Mouse (Mus musculus) left cerebral cortex, adult 11 months (tissue): Measurements from ENCODE around the gene Gstp3.
"Not testable (repeated sequence)": the region's sequence is repeated elsewhere in the genome, so short reads cannot be mapped to it uniquely, and the experiment has no call there.

Experiments used
- DNase-seq: peaks from one replicate; pipeline ENCODE4 v3.0.0; 2022; ENCODE audit warnings: low spot score

The Gstp3 gene

GRCm38 (mm10) chr19:4060899-4061465 is 1.6 kb upstream of the Gstp3 start:
- no peak for DNase-seq

DNA sequence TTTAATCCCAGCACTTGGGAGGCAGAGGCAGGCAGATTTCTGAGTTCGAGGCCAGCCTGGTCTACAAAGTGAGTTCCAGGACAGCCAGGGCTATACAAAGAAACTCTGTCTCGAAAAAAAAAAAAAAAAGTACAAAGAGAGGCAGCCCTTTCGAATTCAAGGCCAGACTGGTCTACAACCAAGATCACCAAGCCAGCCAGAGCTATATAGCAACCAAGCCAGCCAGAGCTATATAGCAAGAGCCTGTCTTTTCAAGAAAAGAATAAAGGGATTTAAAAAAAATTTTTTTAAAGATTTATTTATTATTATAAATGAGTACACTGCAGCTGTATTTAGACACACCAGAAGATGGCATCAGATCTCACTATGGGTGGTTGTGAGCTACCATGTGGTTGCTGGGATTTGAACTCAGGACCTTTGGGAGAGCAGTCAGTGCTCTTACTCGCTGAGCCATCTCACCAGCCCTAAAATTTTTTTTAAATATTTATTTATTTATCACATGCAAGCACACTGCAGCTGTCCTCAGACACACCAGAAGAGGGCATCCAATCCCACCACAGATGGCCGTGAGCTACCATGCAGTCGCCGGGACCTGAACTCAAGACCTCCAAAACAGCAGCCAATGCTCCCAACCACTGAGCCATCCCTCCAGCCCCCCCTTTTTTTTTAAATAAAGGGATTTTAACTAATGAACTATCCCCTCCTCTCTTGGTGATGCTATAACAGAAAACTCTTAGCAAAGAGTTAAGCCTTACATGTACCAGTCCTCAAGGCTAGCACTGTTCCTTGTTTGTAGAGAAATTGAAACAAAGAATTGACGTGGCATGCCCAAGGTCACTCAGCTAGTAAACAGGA is 902 bp upstream of the Gstp3 start:
- not testable (repeated sequence) for DNase-seq

DNA sequence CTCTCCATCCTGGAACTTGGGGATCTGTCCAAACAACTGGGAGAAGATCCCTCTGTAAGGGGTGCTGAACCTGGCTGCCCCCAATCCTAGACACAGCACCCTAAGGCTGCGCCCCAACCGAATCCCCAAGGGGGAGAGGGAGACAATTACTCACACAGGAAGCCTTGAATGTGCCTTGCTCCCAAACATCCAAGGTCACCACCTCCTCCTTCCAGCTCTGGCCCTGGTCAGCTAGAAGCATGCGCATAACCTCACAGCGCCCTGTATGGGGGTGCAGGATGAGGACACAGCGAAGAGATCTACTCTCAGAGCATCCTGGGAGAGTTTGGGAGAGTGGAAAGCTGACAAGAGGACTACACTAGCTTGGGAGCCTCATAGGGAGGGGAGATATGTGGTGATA is 788 bp downstream of the Gstp3 start:
- DNase-seq = no peak

- DNase-seq = no peak
These were observed 1.4 kb downstream of the Gstp3 start for GRCm38 (mm10) chr19:4057962-4058361.

DNA sequence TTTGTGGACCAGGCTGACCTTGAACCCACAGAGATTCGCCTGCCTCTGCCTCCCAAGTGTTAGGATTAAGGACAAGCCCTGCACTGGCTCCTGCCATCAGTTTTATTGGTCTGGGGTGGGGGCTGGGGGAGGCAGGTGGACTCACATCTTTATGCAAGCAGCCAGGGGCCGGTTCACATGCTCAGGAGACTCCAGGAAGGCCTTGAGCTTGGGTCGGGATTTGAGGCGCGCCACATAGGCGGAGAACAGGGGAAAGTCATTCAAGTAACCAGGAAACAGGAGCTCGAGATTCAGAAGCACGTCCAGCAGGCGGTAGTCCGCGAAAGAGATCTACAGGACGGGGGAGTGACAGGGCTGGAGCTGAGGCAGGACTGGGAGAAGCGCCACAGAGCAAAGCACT is 2.0 kb downstream of the Gstp3 start:
- DNase-seq = no peak

GRCm38 (mm10) chr19:4056727-4057126 is 2.6 kb downstream of the Gstp3 start:
- no peak for DNase-seq

- DNase-seq = no peak
These were observed 3.2 kb downstream of the Gstp3 start for GRCm38 (mm10) chr19:4055947-4056693.

DNA sequence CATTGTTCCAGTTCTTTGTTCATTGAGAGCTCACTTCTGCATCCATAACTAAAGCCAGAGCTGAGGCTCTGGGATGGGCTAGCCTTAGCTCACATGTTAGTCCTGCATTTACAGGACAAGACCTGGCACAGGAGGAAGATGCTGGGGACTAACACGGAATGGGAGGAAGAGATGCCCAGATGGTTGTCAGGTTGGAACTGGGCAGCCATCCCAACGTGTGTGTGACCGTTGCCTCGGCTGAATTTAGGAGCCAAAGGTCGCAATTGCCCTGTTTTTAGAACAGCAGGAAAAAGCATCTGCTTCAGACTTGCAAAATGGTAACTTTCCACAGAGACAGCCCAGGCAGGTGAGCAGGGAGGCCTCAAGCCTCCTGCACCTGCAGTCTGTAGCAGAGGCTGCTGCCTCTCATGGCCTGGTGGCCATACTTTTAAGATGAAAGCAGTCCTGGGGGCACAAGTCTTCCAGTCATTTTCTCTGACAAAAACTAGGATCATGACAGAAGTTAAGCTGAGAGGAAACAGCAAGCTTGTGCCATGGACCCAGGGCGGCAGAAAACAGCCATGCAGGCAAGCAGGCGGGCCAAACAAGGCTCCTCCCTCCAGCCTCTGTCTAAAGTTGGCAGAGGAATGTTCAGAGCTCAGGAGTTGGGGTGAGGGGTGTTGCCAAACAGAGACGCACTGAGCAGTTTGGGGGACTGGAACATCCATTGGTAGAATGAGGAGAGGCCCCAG is 4.0 kb downstream of the Gstp3 start:
- no peak for DNase-seq

DNA sequence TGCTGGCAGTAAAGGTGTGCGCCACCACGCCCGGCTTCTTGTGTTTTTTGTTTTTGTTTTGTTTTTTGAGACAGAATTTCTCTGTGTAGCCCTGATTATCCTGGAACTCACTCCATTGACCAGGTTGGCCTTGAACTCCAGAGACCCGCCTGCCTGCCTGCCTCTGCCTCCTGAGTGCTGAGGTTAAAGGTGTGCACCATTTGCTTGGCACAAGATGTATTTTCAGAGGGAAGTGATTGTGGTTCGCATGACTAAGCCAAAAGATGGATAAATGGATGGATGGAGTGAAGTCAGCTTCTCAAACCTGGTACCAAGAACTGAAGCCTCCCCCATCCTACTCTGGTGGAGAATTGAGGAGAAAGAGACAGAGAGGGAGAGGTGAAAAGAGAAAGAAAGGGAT is 4.8 kb downstream of the Gstp3 start:
- DNase-seq = no peak

- DNase-seq = no peak
These were observed 6.8 kb downstream of the Gstp3 start for GRCm38 (mm10) chr19:4052516-4053030.

- no peak for DNase-seq
These were observed 7.4 kb downstream of the Gstp3 start for GRCm38 (mm10) chr19:4051741-4052515.

DNA sequence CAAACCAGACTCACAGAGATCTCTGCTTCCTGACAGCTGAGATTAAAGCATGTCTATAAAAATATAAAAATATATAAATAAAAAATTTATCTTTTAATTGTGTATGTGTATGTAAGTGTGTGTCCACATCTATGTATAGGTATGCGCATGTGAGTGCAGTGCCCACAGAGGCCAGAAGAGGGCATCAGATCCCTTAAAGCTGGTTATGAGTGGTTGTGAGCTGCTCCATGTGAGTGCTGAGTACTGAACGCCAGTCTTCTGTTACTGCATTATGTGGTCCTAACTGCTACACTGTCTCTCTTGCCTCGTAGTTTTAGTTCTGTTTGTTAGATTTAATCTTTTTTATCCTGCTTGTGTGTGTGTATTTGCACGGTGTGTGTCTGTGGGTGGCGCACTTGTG is 8.4 kb downstream of the Gstp3 start:
- no peak for DNase-seq

GRCm38 (mm10) chr19:4049069-4049468 is 10.3 kb downstream of the Gstp3 start:
- DNase-seq = not testable (repeated sequence)

- no peak for DNase-seq
These were observed 11.5 kb downstream of the Gstp3 start for GRCm38 (mm10) chr19:4047859-4048258.

GRCm38 (mm10) chr19:4046866-4047254 is 12.5 kb downstream of the Gstp3 start:
- no peak for DNase-seq

- DNase-seq = peak; percentile 79
These were observed 13.2 kb downstream of the Gstp3 start, which contains the start of gene Gstp2 for GRCm38 (mm10) chr19:4045966-4046865. Gene Gstp2, minus strand, starts transcription at chr19:4046023.

DNA sequence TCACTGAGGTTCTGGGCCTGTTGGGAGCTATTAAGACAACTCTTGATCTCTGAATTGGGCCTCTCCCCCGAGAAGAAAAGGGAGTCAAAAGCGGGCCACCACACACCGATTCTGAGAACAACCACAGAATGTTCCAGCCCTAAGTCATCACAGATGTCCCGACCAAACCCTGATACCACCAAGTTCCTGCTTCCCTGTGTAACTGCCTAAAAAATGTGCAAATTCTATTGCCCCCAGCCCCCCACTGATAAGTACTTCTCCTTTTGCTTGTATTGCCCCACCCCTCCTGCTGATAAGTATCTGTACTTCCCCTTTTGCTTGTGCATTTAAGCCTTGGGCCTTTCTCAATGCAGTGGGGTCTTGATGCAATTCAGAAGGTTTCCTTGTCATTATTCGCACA is 15.3 kb downstream of the Gstp3 start:
- not testable (repeated sequence) for DNase-seq

- no peak for DNase-seq
These were observed 17.2 kb downstream of the Gstp3 start for GRCm38 (mm10) chr19:4042124-4042523.

DNA sequence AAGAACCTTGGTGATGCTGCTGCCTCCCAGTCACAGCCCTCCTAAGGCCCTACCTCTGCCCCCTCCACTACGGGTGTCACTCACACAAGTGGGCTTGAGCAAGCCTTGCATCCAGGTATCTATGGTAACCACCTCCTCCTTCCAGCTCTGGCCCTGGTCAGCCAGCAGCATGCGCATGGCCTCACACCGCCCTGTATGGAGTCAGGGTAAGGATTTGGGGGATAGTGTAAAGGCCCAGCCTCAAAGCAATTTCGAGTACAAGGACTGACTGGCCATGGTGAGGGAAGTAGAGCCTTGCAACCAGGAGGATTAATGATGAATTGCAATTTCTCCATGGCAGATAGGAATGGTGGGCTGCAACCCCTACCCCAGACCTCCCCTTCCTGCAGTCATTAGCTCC is 17.9 kb downstream of the Gstp3 start:
- DNase-seq = not testable (repeated sequence)

DNA sequence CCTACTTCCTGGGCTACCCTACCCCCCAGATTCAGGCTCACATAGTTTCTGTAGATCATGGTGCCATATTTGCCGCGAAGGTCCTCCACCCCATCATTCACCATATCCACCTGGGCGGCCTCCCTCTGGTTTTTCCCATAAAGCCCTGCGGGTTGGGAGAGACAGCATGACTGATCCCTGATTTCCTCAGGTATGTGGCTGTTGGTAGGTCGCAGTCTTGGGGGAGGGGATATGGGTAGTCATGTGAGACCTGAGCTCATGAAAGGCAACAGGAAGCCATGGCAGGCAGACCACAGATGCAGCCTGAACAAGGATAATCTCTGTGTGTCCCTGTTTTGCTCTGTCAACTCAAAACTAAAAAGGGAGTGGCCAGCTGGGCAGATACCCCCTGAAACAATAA is 18.4 kb downstream of the Gstp3 start:
- not testable (repeated sequence) for DNase-seq
